Mouse (Mus musculus): ENCODE data around the gene Kcnab2. TPM values are rescaled to one million over a fixed set of nuclear protein-coding genes. Genes with fewer than 3 reads are reported as not detected.

The Kcnab2 gene
- polyA plus RNA-seq, 1 experiment, result 85.3 TPM

DNA sequence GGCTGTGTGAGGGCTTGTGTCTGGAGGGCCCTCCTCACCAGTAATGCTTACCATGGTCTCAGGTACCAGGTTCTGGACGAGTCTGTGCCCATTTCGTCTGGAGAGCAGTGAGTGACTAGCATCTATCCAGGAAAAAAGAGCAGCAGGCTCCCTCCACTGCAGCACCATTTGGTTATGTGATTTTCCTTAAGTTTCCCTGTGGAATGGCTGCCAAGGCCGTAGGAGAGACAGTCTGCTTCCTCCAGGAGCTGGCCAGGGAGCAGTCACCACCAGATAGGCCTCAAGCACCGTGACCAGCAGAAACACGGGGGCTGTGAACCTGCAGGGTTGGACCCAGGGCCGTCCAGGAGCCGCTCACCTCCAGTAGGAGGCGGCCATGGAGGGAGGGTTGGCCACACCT is 2.8 kb upstream of the Kcnab2 start:
- Histone ChIP-seq H3K4me3 (ENCODE audit: insufficient read depth, low read length) (no peak overlapping the region), H3K4me1 (ENCODE audit: control insufficient read depth, insufficient read depth, low read length) (peaks cover 12% of the 10 kb centered on the region), H3K27ac (ENCODE audit: insufficient read depth, low read depth, low read length) (no peak overlapping the region)
- TF ChIP-seq CTCF (IDR thresholded peaks at IDR 0.05; ENCODE audit: low read depth, low read length) (no peak), POLR2A (IDR thresholded peaks at IDR 0.05; ENCODE audit: borderline replicate concordance, low read depth, low read length) (no peak)

DNA sequence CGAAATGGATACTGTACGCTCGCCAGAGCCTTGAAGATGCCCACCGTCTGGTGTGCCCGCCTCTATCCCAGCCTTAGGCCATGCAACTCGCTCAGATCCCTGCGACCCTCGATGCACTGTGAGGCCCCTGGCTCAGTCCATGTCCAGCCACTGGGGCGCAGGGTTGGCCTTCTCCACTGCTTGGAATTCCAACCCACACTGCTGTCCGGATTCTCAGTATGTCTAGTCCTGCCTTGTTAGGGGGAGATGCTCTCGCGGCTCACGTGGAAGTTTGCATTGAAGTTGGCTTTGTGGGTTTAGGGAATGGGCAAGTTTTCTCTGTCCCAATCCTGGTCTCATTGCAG is 525 bp upstream of the Kcnab2 start:
- H3K4me1 ChIP-seq (ENCODE audit: control insufficient read depth, insufficient read depth, low read length), result peaks cover 12% of the 10 kb centered on the region
- H3K27ac ChIP-seq (ENCODE audit: insufficient read depth, low read depth, low read length), result no peak overlapping the region
- peak overlapping the region; percentile 96 for H3K4me3 ChIP-seq (ENCODE audit: insufficient read depth, low read length)
- no peak for TF ChIP-seq POLR2A (IDR thresholded peaks at IDR 0.05; ENCODE audit: borderline replicate concordance, low read depth, low read length)
- TF ChIP-seq CTCF (IDR thresholded peaks at IDR 0.05; ENCODE audit: low read depth, low read length), result no peak

DNA sequence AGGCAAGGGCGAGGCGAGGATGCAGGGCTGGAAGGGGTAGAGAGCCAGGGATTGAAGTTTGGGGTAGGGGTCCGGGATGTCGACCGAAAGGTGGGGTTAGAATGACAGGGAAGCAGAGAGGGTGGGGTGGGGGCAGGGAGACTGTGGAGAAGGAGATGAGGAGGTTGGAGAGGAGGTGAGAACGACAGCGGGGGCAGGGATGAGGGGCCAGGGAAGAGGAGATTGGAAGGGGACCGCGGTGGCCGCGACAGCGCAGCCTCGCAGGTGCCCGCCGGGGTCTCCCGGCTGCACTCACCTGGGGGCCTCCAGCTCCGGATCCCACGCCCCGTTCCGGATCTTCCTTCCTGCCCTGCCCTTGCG is 585 bp downstream of the Kcnab2 start:
- Histone ChIP-seq H3K4me1 (ENCODE audit: control insufficient read depth, insufficient read depth, low read length) (peaks cover 12% of the 10 kb centered on the region), H3K4me3 (ENCODE audit: insufficient read depth, low read length) (peak overlapping the region; percentile 96), H3K27ac (ENCODE audit: insufficient read depth, low read depth, low read length) (no peak overlapping the region)
- no peak for TF ChIP-seq CTCF (IDR thresholded peaks at IDR 0.05; ENCODE audit: low read depth, low read length)

DNA sequence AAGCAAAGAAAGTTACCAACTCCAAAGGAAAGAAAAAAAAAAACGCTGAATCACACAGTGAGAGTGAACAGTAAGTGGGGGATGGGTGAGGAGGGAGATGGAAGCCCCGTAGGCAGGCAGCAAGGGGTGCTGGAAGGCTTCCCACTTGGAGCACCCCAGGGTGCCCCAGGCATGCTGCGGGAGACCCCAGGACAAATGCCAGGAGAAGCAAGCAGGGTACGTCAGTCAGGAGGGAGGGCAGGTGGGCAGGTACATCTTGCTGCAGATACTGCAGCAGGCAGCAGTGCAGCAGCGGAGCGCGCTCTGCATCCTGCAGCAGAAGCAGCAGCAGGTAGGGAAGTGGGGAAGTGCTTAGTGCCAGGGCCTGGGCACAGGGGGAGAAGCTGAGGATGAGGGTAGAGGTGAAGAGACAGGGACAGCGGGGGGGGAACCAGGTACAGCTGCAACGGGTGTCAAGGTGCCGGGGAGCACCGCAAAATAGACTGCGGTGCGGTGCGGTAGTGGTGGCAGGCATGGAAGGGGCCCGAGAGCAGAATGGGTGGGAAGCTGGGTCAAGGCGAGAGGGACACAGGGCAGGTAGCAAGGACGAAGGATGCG is 1.1 kb downstream of the Kcnab2 start, which contains the start of gene Nphp4:
Nphp4 (plus strand) TSS at position 280 of the 597 bp plus-strand sequence.
- Histone ChIP-seq H3K27ac (ENCODE audit: insufficient read depth, low read depth, low read length) (no peak within 1 kb of the TSS), H3K4me1 (ENCODE audit: control insufficient read depth, insufficient read depth, low read length) (peaks cover 12% of the 10 kb centered on the region), H3K4me3 (ENCODE audit: insufficient read depth, low read length) (peak within 1 kb of the TSS; percentile 96)
- no peak for TF ChIP-seq POLR2A (IDR thresholded peaks at IDR 0.05; ENCODE audit: borderline replicate concordance, low read depth, low read length)
- TF ChIP-seq CTCF (IDR thresholded peaks at IDR 0.05; ENCODE audit: low read depth, low read length), result no peak

DNA sequence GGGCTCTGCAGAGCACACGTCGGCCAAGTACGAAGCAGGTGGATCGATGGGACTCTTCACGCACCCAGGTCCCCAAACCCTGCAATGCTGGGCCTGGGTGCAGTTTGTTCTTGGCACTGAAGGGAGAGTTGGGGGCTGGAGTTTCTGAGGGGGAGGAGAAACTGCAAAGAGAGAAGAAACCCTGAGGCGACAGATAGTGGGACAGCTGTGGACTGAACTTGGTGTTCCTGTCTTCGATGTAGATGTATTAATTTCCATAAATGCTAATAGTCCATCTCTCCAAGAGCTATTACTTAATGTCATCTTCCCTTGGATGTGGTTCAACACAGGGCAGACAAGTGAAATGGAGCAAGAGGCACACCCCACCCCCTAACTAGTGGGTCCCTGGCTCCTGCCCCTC is 1.7 kb downstream of the Kcnab2 start:
- H3K4me1 ChIP-seq (ENCODE audit: control insufficient read depth, insufficient read depth, low read length), result peaks cover 12% of the 10 kb centered on the region
- H3K4me3 ChIP-seq (ENCODE audit: insufficient read depth, low read length), result no peak overlapping the region
- TF ChIP-seq CTCF (IDR thresholded peaks at IDR 0.05; ENCODE audit: low read depth, low read length) (no peak), POLR2A (IDR thresholded peaks at IDR 0.05; ENCODE audit: borderline replicate concordance, low read depth, low read length) (no peak)

DNA sequence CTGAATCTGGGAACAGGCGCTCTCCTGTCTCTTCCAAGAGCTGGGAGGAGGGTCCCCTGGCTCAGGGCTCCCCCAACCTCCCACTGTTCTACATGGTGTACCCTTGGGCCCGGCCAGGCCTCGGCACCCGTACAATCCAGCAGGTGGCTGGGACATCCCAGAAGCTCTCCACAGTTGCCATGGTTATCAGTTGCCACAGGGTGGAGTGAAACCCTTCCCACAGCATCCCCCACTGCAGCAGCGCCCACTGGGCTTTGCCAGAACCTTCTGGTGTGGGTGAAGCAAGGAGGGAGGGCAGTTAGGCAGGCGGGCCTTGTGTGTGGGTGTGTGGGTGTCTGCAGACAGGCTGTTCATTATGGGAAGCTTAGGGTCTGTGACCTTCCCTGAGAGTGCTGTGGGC is 9.7 kb downstream of the Kcnab2 start:
- Histone ChIP-seq H3K4me3 (ENCODE audit: insufficient read depth, low read length) (no peak overlapping the region), H3K27ac (ENCODE audit: insufficient read depth, low read depth, low read length) (no peak overlapping the region), H3K4me1 (ENCODE audit: control insufficient read depth, insufficient read depth, low read length) (no peaks in the 10 kb centered on the region)
- TF ChIP-seq CTCF (IDR thresholded peaks at IDR 0.05; ENCODE audit: low read depth, low read length), result no peak

More for the DNA sequence above, 1.7 kb downstream of the Kcnab2 start:
- no peak overlapping the region for H3K27ac ChIP-seq (ENCODE audit: insufficient read depth, low read depth, low read length)

DNA sequence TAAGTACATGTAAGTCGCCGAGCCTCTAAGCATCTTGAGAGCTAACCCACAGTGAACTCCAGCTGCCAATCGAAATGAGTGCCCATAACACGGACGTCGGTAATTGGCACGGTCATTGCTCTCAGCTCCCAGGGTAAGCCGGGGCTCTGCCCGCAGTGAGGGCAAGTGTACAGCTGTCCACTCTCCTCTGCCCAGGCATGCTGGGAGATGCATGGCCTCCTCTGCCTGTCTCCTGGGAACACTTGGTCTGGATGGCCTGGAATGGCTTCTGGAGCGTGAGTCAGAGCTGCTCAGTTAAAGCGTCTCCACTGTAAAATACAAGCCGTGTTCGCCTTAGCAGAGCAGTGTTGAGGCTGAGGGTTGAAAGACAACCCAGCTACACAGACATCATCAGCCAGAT is 11.1 kb downstream of the Kcnab2 start:
- no peak overlapping the region for H3K4me3 ChIP-seq (ENCODE audit: insufficient read depth, low read length)
- no peak overlapping the region for H3K27ac ChIP-seq (ENCODE audit: insufficient read depth, low read depth, low read length)
- TF ChIP-seq POLR2A (IDR thresholded peaks at IDR 0.05; ENCODE audit: borderline replicate concordance, low read depth, low read length) (no peak), CTCF (IDR thresholded peaks at IDR 0.05; ENCODE audit: low read depth, low read length) (no peak)
- no peaks in the 10 kb centered on the region for H3K4me1 ChIP-seq (ENCODE audit: control insufficient read depth, insufficient read depth, low read length)

DNA sequence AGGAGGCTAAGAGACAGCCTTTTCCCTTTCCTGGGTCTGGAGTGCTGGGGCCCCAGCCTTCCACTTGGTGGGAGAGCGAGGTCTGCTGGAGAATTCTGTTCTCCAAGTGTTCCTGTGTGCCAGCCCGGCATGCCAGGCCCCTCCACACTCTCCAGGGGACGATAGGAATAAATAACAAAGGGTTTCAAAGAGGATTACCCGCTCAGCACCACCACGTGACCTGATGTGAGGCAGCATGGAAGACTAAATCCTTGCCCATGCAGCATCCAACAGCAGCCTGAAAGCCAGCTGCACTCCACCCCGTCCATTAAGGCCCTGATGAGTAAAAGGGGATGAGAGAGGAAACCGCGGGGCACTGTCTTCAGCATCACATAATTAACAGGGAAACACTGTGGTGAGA is 12.6 kb downstream of the Kcnab2 start:
- H3K4me1 ChIP-seq (ENCODE audit: control insufficient read depth, insufficient read depth, low read length), result no peaks in the 10 kb centered on the region
- TF ChIP-seq POLR2A (IDR thresholded peaks at IDR 0.05; ENCODE audit: borderline replicate concordance, low read depth, low read length), result no peak
- TF ChIP-seq CTCF (IDR thresholded peaks at IDR 0.05; ENCODE audit: low read depth, low read length), result no peak
- H3K4me3 ChIP-seq (ENCODE audit: insufficient read depth, low read length), result no peak overlapping the region
- no peak overlapping the region for H3K27ac ChIP-seq (ENCODE audit: insufficient read depth, low read depth, low read length)

DNA sequence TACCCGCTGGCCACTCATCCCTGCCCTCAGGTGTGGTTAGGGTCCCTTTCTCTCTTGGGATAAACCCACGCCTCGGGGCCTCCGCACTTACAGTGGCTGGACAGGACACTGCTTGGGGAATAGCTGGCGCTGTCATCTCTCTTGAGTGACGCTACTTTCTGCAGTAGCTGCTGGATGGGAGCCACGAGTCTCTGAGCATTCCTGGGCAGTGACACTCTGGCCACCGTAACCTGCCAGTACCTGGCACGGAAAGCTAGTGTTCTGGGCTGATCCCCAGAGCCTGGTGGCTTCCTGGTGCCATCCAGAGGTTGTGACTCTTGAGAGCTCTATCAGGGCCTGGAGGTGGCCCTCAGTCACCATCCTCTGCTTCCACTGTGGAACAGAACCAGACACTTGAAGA is 14.5 kb downstream of the Kcnab2 start:
- Histone ChIP-seq H3K4me3 (ENCODE audit: insufficient read depth, low read length) (no peak overlapping the region), H3K27ac (ENCODE audit: insufficient read depth, low read depth, low read length) (no peak overlapping the region), H3K4me1 (ENCODE audit: control insufficient read depth, insufficient read depth, low read length) (no peaks in the 10 kb centered on the region)
- TF ChIP-seq CTCF (IDR thresholded peaks at IDR 0.05; ENCODE audit: low read depth, low read length) (no peak), POLR2A (IDR thresholded peaks at IDR 0.05; ENCODE audit: borderline replicate concordance, low read depth, low read length) (no peak)

DNA sequence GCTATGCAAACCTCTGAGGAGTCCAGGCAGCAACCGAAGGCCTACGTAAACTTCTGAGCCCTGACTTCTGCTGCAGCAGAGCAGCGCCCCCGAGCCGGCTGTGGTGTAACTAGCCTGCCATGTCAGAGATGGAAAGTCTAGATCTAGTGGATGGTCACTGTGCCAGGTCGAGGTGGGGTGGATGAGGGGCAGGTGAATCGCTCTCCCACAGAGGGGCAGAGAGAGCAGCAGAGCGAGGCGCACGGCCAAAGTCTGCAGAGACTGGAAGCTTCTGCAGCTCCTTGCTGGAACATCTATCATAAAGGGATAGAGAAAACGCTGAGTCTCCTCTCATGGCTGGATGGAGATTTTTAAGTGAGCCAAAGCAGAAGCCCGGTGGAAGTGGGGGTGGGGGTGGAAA is 15.2 kb downstream of the Kcnab2 start:
- TF ChIP-seq POLR2A (IDR thresholded peaks at IDR 0.05; ENCODE audit: borderline replicate concordance, low read depth, low read length) (no peak), CTCF (IDR thresholded peaks at IDR 0.05; ENCODE audit: low read depth, low read length) (no peak)
- Histone ChIP-seq H3K4me3 (ENCODE audit: insufficient read depth, low read length) (no peak overlapping the region), H3K27ac (ENCODE audit: insufficient read depth, low read depth, low read length) (no peak overlapping the region), H3K4me1 (ENCODE audit: control insufficient read depth, insufficient read depth, low read length) (peaks cover 3% of the 10 kb centered on the region; the same call in 1 of the 2 replicates)

DNA sequence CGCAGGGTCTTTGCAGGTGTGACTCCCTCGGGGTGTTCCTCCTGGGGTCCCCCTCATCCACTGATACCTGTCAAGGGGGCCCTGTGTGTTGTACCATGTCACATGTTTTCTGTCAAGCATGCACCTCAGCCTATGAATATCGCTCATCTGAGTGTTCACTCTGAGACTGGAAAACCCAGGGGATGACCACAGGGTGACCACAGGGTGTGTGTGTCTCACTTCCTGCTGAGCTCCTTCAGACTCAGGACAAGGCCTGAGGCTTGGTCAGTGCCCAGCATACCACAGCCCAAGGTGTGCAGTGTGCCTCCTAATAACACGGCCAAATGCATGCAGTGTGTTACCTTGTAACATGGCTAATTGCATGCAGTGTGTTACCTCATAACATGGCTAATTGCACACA is 20.0 kb downstream of the Kcnab2 start:
- H3K4me1 ChIP-seq (ENCODE audit: control insufficient read depth, insufficient read depth, low read length), result peaks cover 3% of the 10 kb centered on the region; the same call in 1 of the 2 replicates
- no peak overlapping the region for H3K4me3 ChIP-seq (ENCODE audit: insufficient read depth, low read length)
- H3K27ac ChIP-seq (ENCODE audit: insufficient read depth, low read depth, low read length), result no peak overlapping the region
- TF ChIP-seq POLR2A (IDR thresholded peaks at IDR 0.05; ENCODE audit: borderline replicate concordance, low read depth, low read length), result no peak
- TF ChIP-seq CTCF (IDR thresholded peaks at IDR 0.05; ENCODE audit: low read depth, low read length), result no peak
